Mouse (Mus musculus): ENCODE measurements around the gene Jdp2. TPM values are rescaled to one million over a fixed set of nuclear protein-coding genes. Genes with fewer than 3 reads are reported as not detected.

Jdp2 gene
- polyA plus RNA-seq, 1 experiment from 2014 or later, result 0.37 TPM

DNA sequence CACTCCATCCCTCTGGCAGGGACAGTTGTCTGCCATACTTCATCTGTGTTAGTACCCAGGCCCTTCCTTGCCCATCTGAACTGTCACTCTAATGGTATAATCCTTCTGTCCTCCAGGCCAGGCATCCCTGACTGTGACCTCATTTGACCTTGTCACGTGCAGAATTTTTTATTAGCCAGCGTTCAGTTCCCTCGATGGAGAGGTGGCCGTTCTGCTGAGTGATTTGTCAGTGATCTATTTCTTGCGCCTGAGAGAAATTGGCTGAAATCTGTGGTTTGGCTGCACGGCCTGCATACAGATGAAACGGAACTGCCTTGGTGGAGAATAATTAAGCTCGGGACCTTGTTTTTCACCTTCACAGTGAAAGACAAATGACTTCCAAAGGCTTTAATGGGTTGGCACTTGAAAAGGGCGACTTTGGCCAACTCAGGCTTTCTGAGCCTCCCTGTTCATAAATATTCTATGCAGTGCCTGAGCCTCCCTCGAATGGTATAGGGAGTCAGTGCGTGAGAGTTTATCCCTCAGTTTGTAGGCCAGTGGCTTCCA lies 21.1 kb downstream of the Jdp2 start:
- Histone ChIP-seq H3K9me3 (replicated peaks) (no peaks in the 10 kb centered on the region), H3K9ac (no peak overlapping the region), H3K27me3 (no peaks in the 10 kb centered on the region), H3K4me3 (no peak overlapping the region), H3K4me1 (replicated peaks) (peaks cover 29% of the 10 kb centered on the region), H3K4me2 (no peak overlapping the region), H3K36me3 (0 out of 2 replicates have a peak, but pooled peaks cover 7% of the 10 kb centered on the region), H3K27ac (no peak overlapping the region)
- ATAC-seq (replicated peaks; ENCODE audit: insufficient number of reproducible peaks, insufficient read depth, low FRiP score, low read depth), result no peak
- WGBS, result 57% methylated on average over 11 of the region's 11 CpGs

DNA sequence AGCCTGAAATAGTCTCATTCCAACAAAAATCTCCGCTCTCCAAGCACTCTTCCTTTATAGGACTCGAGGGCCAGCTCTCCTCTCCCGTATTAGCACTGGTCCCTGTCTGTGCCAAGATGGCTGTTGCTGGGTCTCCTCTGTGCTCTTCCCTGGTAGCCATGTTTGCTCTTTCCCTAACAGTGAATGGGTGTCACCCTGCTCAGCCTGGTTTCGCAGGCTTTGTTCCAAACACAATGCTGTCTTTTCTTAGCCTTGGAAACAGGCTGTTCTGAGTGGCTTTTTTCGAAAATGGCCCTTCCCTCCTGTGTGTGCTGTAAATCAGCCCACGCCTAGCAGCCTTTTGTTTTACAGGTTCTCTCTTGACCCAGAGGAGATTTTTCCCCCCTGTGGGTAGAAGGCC lies 22.2 kb downstream of the Jdp2 start:
- no peak overlapping the region for H3K9ac ChIP-seq
- H3K36me3 ChIP-seq, result 0 out of 2 replicates have a peak, but pooled peaks cover 3% of the 10 kb centered on the region
- no peak overlapping the region for H3K27ac ChIP-seq
- no peak overlapping the region for H3K4me2 ChIP-seq
- no peaks in the 10 kb centered on the region for H3K9me3 ChIP-seq (replicated peaks)
- no peak overlapping the region for H3K4me3 ChIP-seq
- H3K4me1 ChIP-seq (replicated peaks), result peaks cover 33% of the 10 kb centered on the region
- no peaks in the 10 kb centered on the region for H3K27me3 ChIP-seq
- 81% methylated on average over 6 of the region's 6 CpGs for WGBS
- no peak for ATAC-seq (replicated peaks; ENCODE audit: insufficient number of reproducible peaks, insufficient read depth, low FRiP score, low read depth)

- H3K27ac ChIP-seq, result no peak overlapping the region
- H3K4me1 ChIP-seq (replicated peaks), result peaks cover 34% of the 10 kb centered on the region
- H3K36me3 ChIP-seq, result 0 out of 2 replicates have a peak, but pooled peaks cover 3% of the 10 kb centered on the region
- no peak overlapping the region for H3K4me3 ChIP-seq
- ATAC-seq (replicated peaks; ENCODE audit: insufficient number of reproducible peaks, insufficient read depth, low FRiP score, low read depth), result no peak
- H3K27me3 ChIP-seq, result no peaks in the 10 kb centered on the region
- 58% methylated on average over 4 of the region's 4 CpGs for WGBS
- no peak overlapping the region for H3K4me2 ChIP-seq
- H3K9ac ChIP-seq, result no peak overlapping the region
- no peaks in the 10 kb centered on the region for H3K9me3 ChIP-seq (replicated peaks)
These were observed 22.8 kb downstream of the Jdp2 start for GRCm38 (mm10) chr12:85621673-85622072.

DNA sequence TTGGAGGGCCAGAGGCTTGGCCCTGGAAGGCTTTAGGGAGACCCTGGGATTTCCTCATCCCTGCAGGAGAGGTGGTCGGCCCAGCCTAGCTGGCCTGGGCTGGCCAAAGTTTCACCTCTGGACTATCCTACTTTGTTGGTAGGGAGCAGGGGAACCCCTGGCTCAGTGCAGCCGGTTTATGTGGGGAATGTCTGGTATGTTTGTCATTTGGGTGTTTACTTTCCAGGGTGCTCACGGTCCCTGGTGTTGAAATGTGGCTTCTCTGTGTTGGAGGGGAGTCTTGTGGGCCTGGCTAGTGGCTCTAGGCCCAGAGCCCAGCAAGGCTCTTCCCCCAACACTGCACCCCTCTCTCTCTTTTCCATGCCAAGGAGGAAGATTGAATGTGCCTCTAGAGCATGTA lies 24.9 kb downstream of the Jdp2 start:
- Histone ChIP-seq H3K27me3 (no peaks in the 10 kb centered on the region), H3K4me2 (no peak overlapping the region), H3K27ac (peak overlapping the region; percentile 55), H3K9ac (no peak overlapping the region), H3K9me3 (replicated peaks) (no peaks in the 10 kb centered on the region), H3K4me3 (no peak overlapping the region), H3K4me1 (replicated peaks) (peaks cover 36% of the 10 kb centered on the region), H3K36me3 (0 out of 2 replicates have a peak, but pooled peaks cover 3% of the 10 kb centered on the region)
- WGBS, result 14% methylated on average over 3 of the region's 3 CpGs
- ATAC-seq (replicated peaks; ENCODE audit: insufficient number of reproducible peaks, insufficient read depth, low FRiP score, low read depth), result peak; percentile 61; the same call in 1 of the 2 replicates

GRCm38 (mm10) chr12:85624652-85625051 lies 25.8 kb downstream of the Jdp2 start:
- 0 out of 2 replicates have a peak, but pooled peaks cover 3% of the 10 kb centered on the region for H3K36me3 ChIP-seq
- no peaks in the 10 kb centered on the region for H3K9me3 ChIP-seq (replicated peaks)
- H3K9ac ChIP-seq, result no peak overlapping the region
- 72% methylated on average over 7 of the region's 7 CpGs for WGBS
- H3K27ac ChIP-seq, result peak overlapping the region; percentile 55; the same call in 1 of the 2 replicates
- ATAC-seq (replicated peaks; ENCODE audit: insufficient number of reproducible peaks, insufficient read depth, low FRiP score, low read depth), result no peak; the same call in 1 of the 2 replicates
- no peak overlapping the region for H3K4me3 ChIP-seq
- no peaks in the 10 kb centered on the region for H3K27me3 ChIP-seq
- H3K4me1 ChIP-seq (replicated peaks), result peaks cover 41% of the 10 kb centered on the region
- H3K4me2 ChIP-seq, result no peak overlapping the region

GRCm38 (mm10) chr12:85625852-85626251 lies 27.0 kb downstream of the Jdp2 start:
- no peak overlapping the region for H3K4me3 ChIP-seq

GRCm38 (mm10) chr12:85629661-85630481 lies 31.0 kb downstream of the Jdp2 start:
- ATAC-seq (replicated peaks; ENCODE audit: insufficient number of reproducible peaks, insufficient read depth, low FRiP score, low read depth), result peak; percentile 3; the same call in 1 of the 2 replicates
- Histone ChIP-seq H3K27ac (peak overlapping the region; percentile 32; the same call in 1 of the 2 replicates), H3K27me3 (no peaks in the 10 kb centered on the region), H3K4me2 (no peak overlapping the region), H3K4me3 (no peak overlapping the region), H3K36me3 (peaks cover 19% of the 10 kb centered on the region; the same call in 1 of the 2 replicates), H3K4me1 (replicated peaks) (peaks cover 31% of the 10 kb centered on the region), H3K9ac (no peak overlapping the region), H3K9me3 (replicated peaks) (no peaks in the 10 kb centered on the region)
- 57% methylated on average over 21 of the region's 21 CpGs for WGBS

More at GRCm38 (mm10) chr12:85625852-85626251, 27.0 kb downstream of the Jdp2 start:
- Histone ChIP-seq H3K36me3 (0 out of 2 replicates have a peak, but pooled peaks cover 3% of the 10 kb centered on the region), H3K27me3 (no peaks in the 10 kb centered on the region), H3K9ac (no peak overlapping the region), H3K4me1 (replicated peaks) (peaks cover 49% of the 10 kb centered on the region), H3K9me3 (replicated peaks) (no peaks in the 10 kb centered on the region), H3K27ac (no peak overlapping the region), H3K4me2 (no peak overlapping the region)
- ATAC-seq (replicated peaks; ENCODE audit: insufficient number of reproducible peaks, insufficient read depth, low FRiP score, low read depth), result no peak
- 64% methylated on average over 5 of the region's 5 CpGs for WGBS

GRCm38 (mm10) chr12:85631196-85631595 lies 32.4 kb downstream of the Jdp2 start:
- peaks cover 26% of the 10 kb centered on the region for H3K4me1 ChIP-seq (replicated peaks)
- H3K4me2 ChIP-seq, result no peak overlapping the region
- H3K27me3 ChIP-seq, result no peaks in the 10 kb centered on the region
- no peak overlapping the region for H3K9ac ChIP-seq
- H3K27ac ChIP-seq, result no peak overlapping the region
- no peak for ATAC-seq (replicated peaks; ENCODE audit: insufficient number of reproducible peaks, insufficient read depth, low FRiP score, low read depth)
- peaks cover 19% of the 10 kb centered on the region; the same call in 1 of the 2 replicates for H3K36me3 ChIP-seq
- 69% methylated on average over 4 of the region's 4 CpGs for WGBS
- H3K9me3 ChIP-seq (replicated peaks), result no peaks in the 10 kb centered on the region
- H3K4me3 ChIP-seq, result no peak overlapping the region

- peaks cover 26% of the 10 kb centered on the region for H3K4me1 ChIP-seq (replicated peaks)
- 91% methylated on average over 10 of the region's 10 CpGs for WGBS
- no peaks in the 10 kb centered on the region for H3K9me3 ChIP-seq (replicated peaks)
- H3K27me3 ChIP-seq, result no peaks in the 10 kb centered on the region
- H3K36me3 ChIP-seq, result peaks cover 19% of the 10 kb centered on the region; the same call in 1 of the 2 replicates
- H3K4me3 ChIP-seq, result no peak overlapping the region
- no peak overlapping the region for H3K4me2 ChIP-seq
- H3K27ac ChIP-seq, result no peak overlapping the region
- no peak for ATAC-seq (replicated peaks; ENCODE audit: insufficient number of reproducible peaks, insufficient read depth, low FRiP score, low read depth)
- H3K9ac ChIP-seq, result no peak overlapping the region
These were observed 33.5 kb downstream of the Jdp2 start for GRCm38 (mm10) chr12:85632321-85632720.

DNA sequence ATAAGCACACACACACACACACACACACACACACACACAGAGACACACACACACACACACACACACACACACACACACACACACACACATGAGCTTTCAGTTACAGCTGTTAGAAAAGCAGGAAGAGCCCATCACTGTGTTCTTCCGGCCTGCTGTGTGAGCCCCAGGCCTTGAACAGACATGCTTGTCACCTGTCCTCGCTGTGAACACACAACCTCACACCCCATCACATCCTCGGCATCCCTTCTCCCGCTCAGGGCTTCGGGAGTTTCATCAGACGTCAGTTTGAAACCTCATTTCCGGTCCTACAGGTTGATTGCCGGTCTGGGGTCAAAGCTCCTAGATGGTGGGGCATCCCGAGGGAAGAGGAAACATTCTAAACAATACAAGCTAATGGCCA lies 39.1 kb downstream of the Jdp2 start:
- Histone ChIP-seq H3K27ac (no peak overlapping the region), H3K9ac (no peak overlapping the region), H3K4me3 (no peak overlapping the region), H3K9me3 (replicated peaks) (no peaks in the 10 kb centered on the region), H3K36me3 (peaks cover 14% of the 10 kb centered on the region), H3K4me2 (no peak overlapping the region), H3K27me3 (no peaks in the 10 kb centered on the region), H3K4me1 (replicated peaks) (peaks cover 32% of the 10 kb centered on the region)
- no peak for ATAC-seq (replicated peaks; ENCODE audit: insufficient number of reproducible peaks, insufficient read depth, low FRiP score, low read depth)
- WGBS, result 77% methylated on average over 9 of the region's 9 CpGs

GRCm38 (mm10) chr12:85638541-85639325 lies 39.9 kb downstream of the Jdp2 start:
- H3K9me3 ChIP-seq (replicated peaks), result no peaks in the 10 kb centered on the region
- H3K4me1 ChIP-seq (replicated peaks), result peaks cover 32% of the 10 kb centered on the region
- H3K36me3 ChIP-seq, result peaks cover 10% of the 10 kb centered on the region
- H3K9ac ChIP-seq, result no peak overlapping the region
- H3K4me2 ChIP-seq, result no peak overlapping the region
- H3K27ac ChIP-seq, result no peak overlapping the region
- ATAC-seq (replicated peaks; ENCODE audit: insufficient number of reproducible peaks, insufficient read depth, low FRiP score, low read depth), result no peak
- 77% methylated on average over 20 of the region's 20 CpGs for WGBS
- H3K27me3 ChIP-seq, result no peaks in the 10 kb centered on the region
- no peak overlapping the region for H3K4me3 ChIP-seq

All from heart, embryonic 15.5 days (tissue).